Mouse (Mus musculus) hindbrain, embryonic 13.5 days (tissue): ENCODE measurements at regions not wholly inside any gene's neighbourhood (a gene's known extent, or its start where the extent isn't known, plus 50 kb on each side); places are given as distances from the start of the nearest gene placed in this dataset.
"Not testable (repeated sequence)": the region's sequence is repeated elsewhere in the genome, so short reads cannot be mapped to it uniquely, and the experiment has no call there.

ENCODE experiments used
- ATAC-seq: fragments of 200-750 bp; cut with Nextera tagmentation; 2 replicates; pipeline ENCODE4 v1.8.0; 2017; ENCODE audit warnings: moderate TSS enrichment; ENCODE audit not compliant: low FRiP score
- H3K27ac ChIP-seq: fragments of 300-500 bp; sonication (generic); 2 replicates; pipeline ENCODE4 v1.5.1; 2015; ENCODE audit warnings: inconsistent platforms, mild to moderate bottlenecking, moderate library complexity
- H3K27me3 ChIP-seq: fragments of 300-500 bp; sonication (generic); 2 replicates; pipeline ENCODE4 v1.6.1; 2015; ENCODE audit warnings: mild to moderate bottlenecking, inconsistent platforms
- H3K36me3 ChIP-seq: fragments of 300-500 bp; sonication (generic); 2 replicates; pipeline ENCODE4 v1.6.1; 2015; ENCODE audit warnings: mild to moderate bottlenecking, inconsistent platforms
- H3K4me1 ChIP-seq: fragments of 300-500 bp; sonication (generic); replicated peaks from 2 replicates; pipeline ENCODE4 v1.6.1; 2015; ENCODE audit warnings: inconsistent platforms
- H3K4me2 ChIP-seq: fragments of 300-500 bp; sonication (generic); 2 replicates; pipeline ENCODE4 v1.6.1; 2015; ENCODE audit warnings: inconsistent platforms, mild to moderate bottlenecking, moderate library complexity
- H3K4me3 ChIP-seq: fragments of 300-500 bp; sonication (generic); 2 replicates; pipeline ENCODE4 v1.5.1; 2015; ENCODE audit warnings: mild to moderate bottlenecking, inconsistent platforms
- H3K9ac ChIP-seq: fragments of 300-500 bp; sonication (generic); 2 replicates; pipeline ENCODE4 v1.6.1; 2015; ENCODE audit warnings: mild to moderate bottlenecking, inconsistent platforms
- H3K9me3 ChIP-seq: fragments of 300-500 bp; sonication (generic); 2 replicates; pipeline ENCODE4 v1.6.1; 2016; ENCODE audit warnings: inconsistent platforms
- WGBS: fragments of 180-500 bp; shearing (Covaris S2); methylation state at CpG from one replicate; pipeline ENCODE4 v1.1.7; 2015; 5-methylcytosine and 5-hydroxymethylcytosine counted together

- WGBS: 89% methylated on average over 11 of the region's 11 CpGs
- H3K9ac ChIP-seq, H3K4me1 ChIP-seq, H3K36me3 ChIP-seq, ATAC-seq, H3K9me3 ChIP-seq, H3K27ac ChIP-seq, H3K4me2 ChIP-seq, H3K4me3 ChIP-seq, H3K27me3 ChIP-seq: not testable (repeated sequence)
These were observed 295.6 kb downstream of the Htr7 start for GRCm38 (mm10) chr19:35761750-35762149.

- Histone ChIP-seq H3K4me1 (no peaks in the 10 kb centered on the region), H3K27ac (no peak overlapping the region), H3K4me3 (no peak overlapping the region), H3K4me2 (no peak overlapping the region), H3K36me3 (no peaks in the 10 kb centered on the region), H3K27me3 (no peaks in the 10 kb centered on the region), H3K9me3 (no peaks in the 10 kb centered on the region), H3K9ac (no peak overlapping the region)
- 96% methylated on average over 3 of the region's 3 CpGs for WGBS
- ATAC-seq: no peak
These were observed 297.6 kb downstream of the Htr7 start for GRCm38 (mm10) chr19:35759701-35760100.

GRCm38 (mm10) chr19:35755494-35755893, 301.8 kb downstream of the Htr7 start:
- Histone ChIP-seq H3K4me3 (no peak overlapping the region), H3K9ac (no peak overlapping the region), H3K27me3 (no peaks in the 10 kb centered on the region), H3K36me3 (no peaks in the 10 kb centered on the region), H3K9me3 (no peaks in the 10 kb centered on the region), H3K4me1 (no peaks in the 10 kb centered on the region), H3K4me2 (no peak overlapping the region), H3K27ac (no peak overlapping the region)
- no peak for ATAC-seq
- WGBS: 80% methylated on average over 1 of the region's 1 CpGs

GRCm38 (mm10) chr19:35735754-35736153, 321.6 kb downstream of the Htr7 start:
- Histone ChIP-seq H3K4me1 (no peaks in the 10 kb centered on the region), H3K27ac (no peak overlapping the region), H3K9me3 (no peaks in the 10 kb centered on the region), H3K9ac (no peak overlapping the region), H3K36me3 (no peaks in the 10 kb centered on the region), H3K27me3 (no peaks in the 10 kb centered on the region), H3K4me2 (no peak overlapping the region), H3K4me3 (no peak overlapping the region)
- WGBS: 82% methylated on average over 4 of the region's 4 CpGs
- no peak for ATAC-seq

- no peak overlapping the region for H3K4me2 ChIP-seq
- H3K27me3 ChIP-seq: no peaks in the 10 kb centered on the region
- H3K4me3 ChIP-seq: no peak overlapping the region
- no peaks in the 10 kb centered on the region for H3K36me3 ChIP-seq
- ATAC-seq: peak; percentile 39; the same call in 1 of the 2 replicates
- H3K9me3 ChIP-seq: no peaks in the 10 kb centered on the region
- 65% methylated on average over 3 of the region's 3 CpGs for WGBS
- H3K9ac ChIP-seq: no peak overlapping the region
- no peak overlapping the region for H3K27ac ChIP-seq
- H3K4me1 ChIP-seq: no peaks in the 10 kb centered on the region
These were observed 328.8 kb downstream of the Htr7 start for GRCm38 (mm10) chr19:35728436-35729060.
